Mouse (Mus musculus) spleen, embryonic (tissue): ENCODE data around the gene Ddx55.
"Not testable (repeated sequence)": the region's sequence is repeated elsewhere in the genome, so short reads cannot be mapped to it uniquely, and the experiment has no call there.

Experiments
- CTCF ChIA-PET: fragments of 350-600 bp; sonication (Branson Sonifier 250); formaldehyde crosslinking; loops from one replicate; lab custom pipeline; 2022; lab: Charles Lee

The Ddx55 gene

GRCm38 (mm10) chr5:124538813-124539792 lies 13.6 kb upstream of the Ddx55 start:
- CTCF ChIA-PET: interaction anchor here (0.6 to 0.7 kb wide), 5 partner anchors 13 to 180 kb away, joined by 3 to 7 read pairs (median 4); partner anchors contain the start of gene Ddx55

- CTCF ChIA-PET: interaction anchor here (0.6 to 0.7 kb wide), 2 partner anchors 12 to 181 kb away, joined by 4 read pairs; partner anchors contain the start of gene Ddx55
These were observed 12.8 kb upstream of the Ddx55 start for GRCm38 (mm10) chr5:124539905-124540304.

- CTCF ChIA-PET: no interaction called here
These were observed 12.3 kb upstream of the Ddx55 start, which contains the start of gene Tmed2 for GRCm38 (mm10) chr5:124540383-124540786. Tmed2 (plus strand) TSS chr5:124540695.

- CTCF ChIA-PET: interaction anchor here (0.7 kb wide), 2 partner anchors 254 to 311 kb away, joined by 4 to 15 read pairs; no protein-coding TSS in a partner anchor
These were observed 11.6 kb upstream of the Ddx55 start for GRCm38 (mm10) chr5:124540905-124541601.

- CTCF ChIA-PET: interaction anchor here (0.7 kb wide), 2 partner anchors 253 to 311 kb away, joined by 4 to 15 read pairs; no protein-coding TSS in a partner anchor
These were observed 11.1 kb upstream of the Ddx55 start for GRCm38 (mm10) chr5:124541602-124541973.

- CTCF ChIA-PET: interaction anchor here (0.6 to 0.7 kb wide), 2 partner anchors 61 to 452 kb away, joined by 4 to 7 read pairs; no protein-coding TSS in a partner anchor
These were observed 1.9 kb upstream of the Ddx55 start for GRCm38 (mm10) chr5:124550737-124551136.

- CTCF ChIA-PET: interaction anchor here (0.6 to 0.7 kb wide), 2 partner anchors 61 to 451 kb away, joined by 4 to 7 read pairs; no protein-coding TSS in a partner anchor
These were observed 1.1 kb upstream of the Ddx55 start for GRCm38 (mm10) chr5:124551349-124552093.

GRCm38 (mm10) chr5:124552094-124552472 lies 581 bp upstream of the Ddx55 start:
- CTCF ChIA-PET: interaction anchor here (0.7 to 0.8 kb wide), 3 partner anchors 12 to 155 kb away, joined by 3 to 5 read pairs (median 4); no protein-coding TSS in a partner anchor

GRCm38 (mm10) chr5:124553607-124554006 lies 943 bp downstream of the Ddx55 start:
- CTCF ChIA-PET: interaction anchor here (0.6 kb wide), 2 partner anchors 28 to 119 kb away, joined by 3 to 7 read pairs; no protein-coding TSS in a partner anchor

- CTCF ChIA-PET: no interaction called here
These were observed 2.5 kb downstream of the Ddx55 start for GRCm38 (mm10) chr5:124555145-124555544.

- CTCF ChIA-PET: no interaction called here
These were observed 18.4 kb downstream of the Ddx55 start for GRCm38 (mm10) chr5:124571068-124571467.

GRCm38 (mm10) chr5:124575467-124575866 lies 22.8 kb downstream of the Ddx55 start:
- CTCF ChIA-PET: no interaction called here

GRCm38 (mm10) chr5:124578633-124579317 lies 26.1 kb downstream of the Ddx55 start, which contains the start of the genes Eif2b1 and Gtf2h3:
Eif2b1 (minus strand) TSS chr5:124579131.
Gtf2h3 (plus strand) TSS chr5:124579140.
- CTCF ChIA-PET: no interaction called here

GRCm38 (mm10) chr5:124582515-124582914 lies 29.9 kb downstream of the Ddx55 start:
- CTCF ChIA-PET: no interaction called here

- CTCF ChIA-PET: no interaction called here
These were observed 40.1 kb downstream of the Ddx55 start for GRCm38 (mm10) chr5:124592768-124593167.

GRCm38 (mm10) chr5:124598224-124599174 lies 45.8 kb downstream of the Ddx55 start:
- CTCF ChIA-PET: no interaction called here

GRCm38 (mm10) chr5:124599726-124600125 lies 47.1 kb downstream of the Ddx55 start:
- CTCF ChIA-PET: not testable (repeated sequence)

- CTCF ChIA-PET: no interaction called here
These were observed 49.7 kb downstream of the Ddx55 start for GRCm38 (mm10) chr5:124602349-124602748.

- CTCF ChIA-PET: no interaction called here
These were observed 51.6 kb downstream of the Ddx55 start for GRCm38 (mm10) chr5:124604296-124604695.
